Mouse (Mus musculus) left cerebral cortex, postnatal 10 days (tissue): Measurements from ENCODE around the gene Atrn. TPM values are rescaled to one million over a fixed set of nuclear protein-coding genes. Genes with fewer than 3 reads are reported as not detected.

Experiments used
- DNase-seq, 2 experiments: peaks; one replicate each; pipeline ENCODE4 v3.0.0; 2021 to 2022; ENCODE audit warnings: low spot score in 2 of 2, mixed read lengths in 1 of 2; ENCODE audit errors: extremely low spot score in 1 of 2
- intact Hi-C: fragments of 180-260 bp; cut with DNase I; formaldehyde crosslinking; loops from one replicate; pipeline ENCODE4 v1.15.1; 2025
- total RNA-seq, 2 experiments: library from RNA; stranded (reverse); gene quantifications; 2 replicates each; pipeline ENCODE4 v1.2.3; 2021

The Atrn gene
- total RNA-seq, 2 experiments from 2014 or later: 117 to 120 TPM

DNA sequence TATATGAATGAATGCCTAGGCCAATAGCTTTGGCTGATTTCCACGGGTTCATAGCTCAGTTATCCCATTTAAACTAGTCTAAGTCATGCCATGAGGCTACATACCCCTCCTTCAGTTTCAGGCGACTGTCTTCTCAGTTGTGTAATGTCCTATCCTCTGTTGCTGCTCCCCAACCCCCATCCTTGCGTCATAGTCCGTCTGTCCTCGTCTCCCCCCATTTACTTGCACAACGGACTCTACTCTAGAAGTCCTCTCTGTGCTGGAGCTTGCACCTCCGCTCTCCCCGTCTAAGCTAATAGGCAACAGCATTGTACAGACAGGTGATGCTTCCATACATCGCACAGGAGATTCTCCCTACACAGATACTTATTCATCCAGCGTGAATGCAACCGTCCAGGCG, 26.6 kb downstream of the Atrn start:
- no peak for DNase-seq
- intact Hi-C loops: no loop called here

DNA sequence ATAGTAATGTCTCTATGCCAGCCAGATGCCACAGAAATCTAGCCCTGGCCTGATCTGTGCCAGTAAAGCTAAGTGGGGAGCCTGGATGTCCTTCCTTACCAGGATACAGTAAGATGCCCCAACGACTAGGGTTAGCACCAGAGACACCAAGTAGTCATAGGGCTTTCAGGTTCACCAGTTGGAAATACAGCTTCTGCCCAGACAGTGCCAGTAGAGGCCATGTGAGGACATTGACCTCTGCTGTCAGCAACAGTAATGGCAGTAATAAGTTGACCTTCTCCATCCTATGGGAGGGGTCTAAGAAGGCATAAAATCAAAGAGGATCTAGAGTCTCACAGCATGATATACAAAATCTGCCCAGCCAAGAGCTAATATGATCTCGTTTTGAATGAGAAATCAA, 43.5 kb downstream of the Atrn start:
- DNase-seq: no peak
- intact Hi-C loops: loop anchor here (2.0 to 5.0 kb wide), 3 partner anchors 42 to 131 kb away; partner anchors contain the start of genes 4930402H24Rik and Atrn

DNA sequence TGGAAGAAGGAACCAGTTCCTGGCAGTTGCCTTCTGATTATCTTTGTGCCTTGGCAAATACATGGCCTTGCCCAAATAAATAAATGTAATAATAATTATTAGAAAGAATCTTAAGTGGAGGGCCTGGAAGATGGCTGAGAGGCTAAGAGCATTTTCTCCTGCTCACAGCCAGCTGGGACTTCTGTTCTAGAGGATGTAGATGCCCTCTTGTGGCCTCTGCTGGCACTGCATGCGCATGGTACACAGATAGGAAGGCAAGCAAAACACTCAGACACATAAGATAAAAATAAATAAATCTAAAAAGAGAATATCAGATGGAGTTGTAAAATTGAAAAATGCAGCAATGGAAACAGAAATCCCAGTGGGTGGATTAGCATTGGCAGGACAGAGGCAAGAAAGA, 44.3 kb downstream of the Atrn start:
- peak; percentile 90 to 92 for DNase-seq
- intact Hi-C loops: loop anchor here (5.0 kb wide), 1 partner anchor 108 kb away; no protein-coding TSS in a partner anchor

DNA sequence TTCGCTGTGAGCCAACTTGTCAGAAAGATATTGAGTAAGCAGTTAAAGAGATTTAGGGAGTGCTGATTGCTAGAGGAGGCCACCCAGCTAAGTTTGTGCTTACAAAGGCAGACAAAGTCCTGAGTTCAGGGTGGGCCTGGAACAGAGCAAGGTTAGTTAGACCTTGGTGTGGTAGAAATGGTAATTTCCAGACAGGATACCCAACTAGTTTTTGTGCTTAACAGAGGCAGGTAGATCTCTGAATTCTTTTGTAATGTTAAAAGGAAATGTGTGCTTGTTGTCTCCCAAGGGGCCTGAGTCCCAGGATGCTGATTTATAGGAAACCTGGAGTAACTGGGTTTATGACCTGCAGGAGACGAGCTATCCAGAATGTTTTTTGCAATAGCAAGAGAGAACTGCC, 52.6 kb downstream of the Atrn start:
- no peak for DNase-seq
- intact Hi-C loops: no loop called here

DNA sequence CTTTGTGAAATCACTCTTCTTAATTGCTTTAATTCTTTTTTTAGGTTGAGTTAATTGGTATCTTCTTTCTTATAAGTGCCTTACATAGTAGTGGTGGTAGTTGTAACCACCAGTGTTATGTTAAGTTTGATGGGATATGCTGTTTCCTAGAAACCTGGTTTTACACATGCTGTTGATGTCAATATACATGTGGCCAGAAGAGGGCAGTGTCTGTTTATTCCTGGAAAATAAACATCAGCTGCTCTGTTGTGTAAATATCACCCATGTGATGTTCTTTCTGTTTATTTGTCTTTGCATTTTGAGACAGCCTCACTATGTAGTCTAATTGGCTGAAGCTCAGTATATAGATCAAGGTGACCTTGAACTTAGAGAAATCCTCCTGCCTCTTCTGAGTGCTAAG, 55.6 kb downstream of the Atrn start:
- intact Hi-C loops: no loop called here

DNA sequence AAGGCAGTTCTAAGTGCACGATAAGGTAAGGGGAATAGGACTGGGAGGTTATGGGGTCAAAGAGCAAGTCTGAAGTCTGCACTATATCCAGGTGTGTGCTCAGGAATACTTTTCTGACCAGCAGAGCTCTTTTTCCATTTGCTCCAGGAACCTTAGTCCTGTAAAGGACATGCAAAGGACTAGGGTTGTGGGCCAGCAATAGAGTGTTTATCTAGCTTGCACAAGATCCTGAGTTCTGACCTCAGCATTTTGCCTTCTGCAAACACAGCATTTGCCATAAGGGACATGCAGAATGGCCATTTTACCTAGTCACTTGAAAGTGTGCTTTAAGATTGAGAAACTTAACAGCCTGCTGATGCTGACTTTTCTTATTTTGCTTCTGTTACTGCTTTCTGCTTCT, 58.7 kb downstream of the Atrn start:
- DNase-seq: no peak
- intact Hi-C loops: no loop called here

More for the DNA sequence above, 55.6 kb downstream of the Atrn start:
- no peak for DNase-seq

DNA sequence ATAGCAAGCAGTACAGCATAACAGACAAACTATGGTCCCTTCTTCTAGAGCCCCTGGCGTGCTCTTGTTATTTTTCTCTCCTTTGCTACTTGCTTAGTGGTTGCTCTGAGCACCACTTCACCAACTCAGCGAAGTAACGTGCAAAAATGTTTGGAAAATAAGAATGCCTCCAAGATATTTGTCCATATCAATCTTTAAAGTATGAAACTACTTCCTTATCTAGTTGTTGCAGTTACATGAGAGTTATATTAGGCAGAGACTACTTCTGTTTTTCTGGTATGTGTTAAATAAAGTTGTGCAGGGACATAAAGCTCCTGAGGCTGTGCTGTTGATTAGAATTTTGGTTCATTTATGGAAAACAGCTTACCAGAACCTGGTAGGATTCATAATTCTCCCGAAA, 64.7 kb downstream of the Atrn start:
- no peak for DNase-seq
- intact Hi-C loops: no loop called here

DNA sequence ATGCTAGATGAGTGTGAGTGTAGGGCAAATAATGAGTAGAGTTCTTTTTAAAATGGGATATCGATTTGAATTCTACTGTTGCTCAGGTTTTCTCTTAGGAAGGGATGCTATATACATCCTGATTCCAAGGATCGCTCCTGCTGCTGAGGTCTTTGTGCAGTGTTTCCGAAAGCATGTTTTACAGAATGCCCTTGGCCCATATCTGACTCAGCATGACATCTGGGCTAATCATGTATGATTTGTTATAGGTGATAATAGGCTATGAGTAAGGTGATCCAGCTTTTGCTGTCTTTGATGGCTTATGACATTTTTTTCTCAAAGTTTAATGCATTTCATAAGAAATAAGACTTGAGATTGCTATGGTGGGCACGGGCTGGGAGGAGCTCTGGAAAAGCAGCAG, 66.1 kb downstream of the Atrn start:
- intact Hi-C loops: no loop called here
- DNase-seq: no peak

DNA sequence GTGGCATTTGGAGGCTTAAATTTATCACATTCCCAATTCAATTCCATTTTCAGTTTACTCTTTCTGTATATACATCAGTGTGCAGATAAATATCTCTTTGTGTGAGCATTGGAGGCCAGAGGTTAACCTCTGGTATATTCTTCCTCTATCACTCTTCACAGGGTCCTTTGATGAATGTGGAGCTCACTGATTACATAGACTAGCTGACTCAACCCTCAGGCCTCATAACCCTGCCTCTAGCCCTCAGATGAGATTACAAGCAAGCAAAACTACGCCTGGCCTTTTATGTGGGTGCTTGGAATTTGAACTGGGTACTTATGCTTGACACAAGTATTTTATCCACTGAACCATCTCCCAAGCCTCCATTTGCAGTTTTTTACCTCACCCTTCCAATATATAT, 68.6 kb downstream of the Atrn start:
- no peak for DNase-seq
- intact Hi-C loops: no loop called here

DNA sequence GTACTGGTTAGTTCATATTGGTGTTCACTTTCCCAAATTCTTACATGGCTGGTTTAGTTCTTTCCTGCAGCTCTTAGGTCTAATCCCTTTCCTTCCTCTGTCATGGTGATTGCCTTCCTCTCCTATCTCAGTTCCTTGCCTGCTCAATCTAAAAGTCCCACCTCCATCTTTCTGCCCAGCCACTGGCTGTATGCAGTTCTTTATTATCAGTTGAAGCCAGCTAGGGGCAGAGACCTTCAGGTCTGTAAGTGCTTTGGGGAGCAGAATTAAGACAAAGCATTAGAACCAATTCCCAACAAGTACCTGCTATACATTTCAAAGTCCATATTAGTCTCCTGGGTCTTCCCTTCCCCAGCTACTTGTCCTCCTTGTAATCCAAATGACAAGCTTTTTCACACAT, 71.3 kb downstream of the Atrn start:
- intact Hi-C loops: no loop called here
- no peak for DNase-seq

DNA sequence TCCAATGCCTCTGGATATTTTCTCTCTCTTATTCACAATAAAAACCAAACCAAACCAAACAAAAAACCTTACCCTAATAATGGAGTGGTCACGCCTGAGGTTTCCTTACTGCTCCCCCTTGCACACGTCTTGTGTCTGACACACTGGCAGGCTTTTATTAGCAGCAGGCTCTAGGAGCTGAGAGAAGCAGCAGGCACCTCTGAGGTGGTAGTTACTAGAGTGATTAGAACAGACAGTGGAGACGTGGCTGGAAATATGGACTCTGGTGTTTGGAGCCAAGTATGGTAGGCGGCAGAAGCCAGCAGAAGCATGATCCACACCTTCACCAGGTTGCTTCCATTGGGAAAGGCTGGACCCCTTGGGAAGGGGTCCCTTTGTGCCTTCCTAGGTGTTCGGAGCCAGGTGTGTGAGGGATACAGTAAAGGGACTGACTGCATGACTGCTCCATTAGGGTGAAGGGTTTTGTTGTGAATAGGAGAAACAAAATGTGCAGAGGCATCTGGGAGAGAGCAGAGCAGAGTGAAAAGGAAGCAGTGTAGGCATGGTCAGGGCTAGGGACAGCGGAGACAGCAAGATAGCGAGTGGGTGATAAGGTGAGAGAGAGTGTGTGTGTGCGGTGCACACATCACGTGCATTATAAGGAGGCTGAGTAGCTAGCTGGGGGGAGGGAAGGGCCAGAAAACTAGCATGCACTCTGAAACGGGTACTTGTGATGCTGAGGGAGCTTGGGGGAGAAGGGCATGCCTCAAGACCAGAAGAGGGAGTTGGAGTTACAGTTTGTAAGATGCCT, 72.0 kb downstream of the Atrn start:
- intact Hi-C loops: no loop called here

DNA sequence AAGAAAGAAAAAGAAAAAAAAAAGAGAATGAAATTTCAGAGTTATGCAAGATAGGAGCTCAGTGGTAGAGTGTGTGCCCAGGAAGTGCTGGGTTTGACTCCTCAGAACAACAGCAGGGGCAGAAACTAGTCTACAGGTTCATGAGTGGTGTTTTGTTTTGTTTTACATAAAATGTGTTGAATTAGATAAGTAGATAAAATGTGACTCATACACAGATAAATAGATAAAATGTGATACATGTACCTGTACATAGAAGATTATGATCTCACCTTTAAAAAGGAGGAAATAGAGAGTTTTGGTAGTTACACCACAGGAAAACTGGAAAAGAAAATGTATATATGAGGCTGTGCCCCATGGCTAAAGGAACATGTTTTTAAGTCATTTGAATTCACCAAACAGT, 72.8 kb downstream of the Atrn start:
- no peak for DNase-seq
- intact Hi-C loops: no loop called here

More for the DNA sequence above, 72.0 kb downstream of the Atrn start:
- no peak for DNase-seq

DNA sequence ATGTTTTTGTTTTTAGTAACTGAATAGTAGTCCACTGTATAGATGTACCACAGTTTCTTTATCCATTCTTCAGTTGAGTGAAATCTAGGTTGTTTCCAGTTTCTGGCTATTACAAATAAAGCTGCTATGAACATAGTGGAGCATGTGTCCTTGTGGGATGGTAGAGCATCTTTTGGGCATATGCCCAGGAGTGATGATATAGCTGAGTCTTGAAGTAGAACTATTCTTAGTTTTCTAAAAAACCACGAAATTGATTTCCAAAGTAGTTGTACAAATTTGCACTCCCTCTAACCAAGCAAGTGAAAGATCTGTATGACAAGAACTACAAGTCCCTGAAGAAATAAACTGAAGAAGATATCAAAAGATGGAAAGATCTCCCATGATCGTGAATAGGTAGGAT, 86.5 kb downstream of the Atrn start:
- intact Hi-C loops: no loop called here
- no peak for DNase-seq

DNA sequence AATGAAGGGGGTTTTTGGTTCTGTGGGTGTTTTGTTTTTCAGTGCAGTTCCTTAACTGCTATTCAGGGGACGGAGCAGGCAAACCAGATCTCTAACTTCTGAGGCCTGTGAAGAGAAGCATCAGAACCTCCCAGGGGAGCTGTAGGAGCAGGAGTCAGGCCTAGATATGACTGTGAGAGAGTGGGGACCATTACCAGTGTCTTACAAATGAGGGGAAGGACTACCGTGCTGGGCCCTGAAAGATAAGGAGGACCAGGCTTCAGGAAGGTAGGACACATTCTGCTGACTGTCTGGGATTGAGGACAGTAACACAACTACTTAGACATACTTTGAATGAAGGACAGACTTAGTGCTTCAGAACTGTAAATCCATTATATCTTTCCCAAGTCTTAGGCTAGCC, 102.8 kb downstream of the Atrn start:
- intact Hi-C loops: no loop called here
- DNase-seq: no peak

DNA sequence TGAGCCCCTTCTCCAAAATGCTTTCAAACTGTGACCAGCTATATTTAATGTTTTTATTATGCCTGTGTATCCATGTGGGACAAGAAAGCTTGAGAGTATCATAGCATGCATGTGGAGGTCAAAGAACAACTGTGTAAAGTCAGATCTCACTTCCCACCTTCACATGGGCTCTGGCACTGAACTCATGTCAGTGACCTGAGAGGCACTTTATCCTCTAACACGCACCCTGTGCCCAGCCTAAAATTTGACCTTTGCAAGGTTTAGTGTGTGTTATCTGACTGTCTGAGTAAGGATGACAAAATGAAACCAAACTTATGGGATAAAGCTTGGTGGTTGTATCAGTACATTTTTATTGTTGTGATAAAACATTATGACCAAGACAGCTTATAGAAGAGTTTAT, 104.3 kb downstream of the Atrn start:
- intact Hi-C loops: no loop called here
- no peak for DNase-seq

DNA sequence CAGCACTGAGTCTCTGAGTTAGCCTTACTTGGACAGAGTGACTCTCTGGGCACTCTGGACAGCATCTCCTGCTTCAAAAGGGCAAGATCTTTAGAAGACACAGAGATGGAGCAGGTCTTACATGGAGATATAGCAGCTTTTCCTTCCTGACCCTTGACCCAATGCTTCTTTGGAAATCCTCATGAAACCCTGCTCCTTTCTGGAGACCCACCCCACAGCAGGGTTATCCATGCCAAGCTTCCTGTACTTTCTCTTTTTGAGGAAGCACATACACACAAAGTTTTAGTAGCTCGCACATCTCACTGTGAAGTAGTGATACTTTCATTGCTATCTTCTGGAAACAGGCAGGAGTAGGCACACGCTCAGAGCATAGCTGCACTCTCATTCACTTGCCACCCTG, 118.9 kb downstream of the Atrn start:
- intact Hi-C loops: no loop called here

DNA sequence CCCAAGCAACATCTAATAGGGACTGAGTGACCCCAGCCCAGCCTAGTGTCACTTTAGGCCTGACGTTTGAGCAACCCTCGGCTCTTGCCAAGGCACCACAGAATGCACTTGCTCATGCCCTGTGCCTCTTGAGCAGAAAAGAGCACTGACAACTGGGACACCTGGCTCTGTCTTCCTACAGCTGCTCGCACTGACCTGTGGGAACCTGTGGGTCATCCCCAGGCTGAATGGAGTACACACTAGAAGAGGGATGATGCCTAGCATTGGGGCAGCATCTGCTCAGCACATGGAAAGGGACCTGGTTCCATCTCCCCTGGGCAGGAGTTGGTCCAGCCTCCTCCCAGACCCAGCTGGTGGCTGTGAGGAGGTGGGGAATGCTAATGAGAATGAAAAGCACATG, 120.6 kb downstream of the Atrn start:
- intact Hi-C loops: no loop called here
- no peak for DNase-seq

More for the DNA sequence above, 118.9 kb downstream of the Atrn start:
- no peak for DNase-seq

DNA sequence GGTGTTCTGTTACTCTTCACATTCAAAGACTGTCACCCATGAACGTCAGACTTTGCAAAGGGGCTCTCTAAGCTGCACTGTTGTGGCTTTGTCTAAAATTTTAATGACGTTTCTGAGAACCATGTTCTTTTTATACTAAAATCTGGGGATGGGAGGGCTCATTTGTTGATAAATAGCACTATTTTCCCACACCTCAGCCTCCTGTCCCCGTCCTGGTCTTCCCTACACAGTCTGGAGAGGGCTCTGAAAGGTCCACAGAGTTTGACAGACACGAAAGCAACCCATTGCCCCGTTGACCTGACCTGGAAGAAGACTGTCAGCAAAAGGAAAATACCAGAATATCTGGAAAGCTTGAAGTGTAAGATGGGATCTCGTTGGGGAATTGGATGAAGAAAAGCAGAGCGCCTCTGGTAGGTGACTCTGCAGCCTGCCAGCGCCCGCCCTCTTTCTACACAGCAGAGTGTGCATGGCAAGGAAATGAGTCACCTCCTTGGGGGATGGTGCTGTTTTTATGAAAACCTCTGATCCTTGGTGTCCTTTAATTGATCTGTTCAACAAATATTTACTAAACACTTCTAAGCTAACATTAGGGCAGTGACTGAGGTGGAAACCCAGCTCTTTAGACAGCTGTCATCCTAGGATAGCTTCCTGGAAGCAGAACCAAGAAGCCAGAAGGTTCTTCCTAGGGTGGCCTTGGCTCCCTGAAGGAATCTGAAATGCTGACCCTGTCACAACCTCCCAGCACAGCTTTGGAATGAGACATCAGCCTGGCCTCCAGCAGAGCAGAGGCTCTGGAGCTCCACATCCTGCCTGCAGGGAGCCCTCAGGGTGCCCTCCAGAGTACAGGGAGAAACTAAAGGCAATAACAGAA, 123.0 kb downstream of the Atrn start:
- no peak for DNase-seq
- intact Hi-C loops: no loop called here

DNA sequence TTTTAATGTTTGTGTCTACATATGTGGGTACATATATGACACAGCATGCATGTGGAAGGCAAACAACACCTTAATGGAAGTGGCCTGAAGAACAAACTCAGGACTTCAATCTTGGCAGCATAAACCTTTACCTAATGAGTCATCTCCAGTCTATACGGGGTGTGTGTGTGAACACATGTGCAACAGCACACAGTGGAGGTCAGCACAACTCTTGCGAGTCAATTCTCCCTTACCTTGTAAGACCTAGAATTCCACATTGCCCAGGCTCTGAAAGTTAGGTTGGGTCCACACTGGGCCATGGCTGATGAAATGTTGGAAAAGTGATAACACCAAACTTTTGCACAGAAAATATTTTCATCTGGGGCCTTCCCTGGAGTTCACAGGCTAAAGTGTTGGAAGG, 124.3 kb downstream of the Atrn start:
- DNase-seq: no peak
- intact Hi-C loops: no loop called here

DNA sequence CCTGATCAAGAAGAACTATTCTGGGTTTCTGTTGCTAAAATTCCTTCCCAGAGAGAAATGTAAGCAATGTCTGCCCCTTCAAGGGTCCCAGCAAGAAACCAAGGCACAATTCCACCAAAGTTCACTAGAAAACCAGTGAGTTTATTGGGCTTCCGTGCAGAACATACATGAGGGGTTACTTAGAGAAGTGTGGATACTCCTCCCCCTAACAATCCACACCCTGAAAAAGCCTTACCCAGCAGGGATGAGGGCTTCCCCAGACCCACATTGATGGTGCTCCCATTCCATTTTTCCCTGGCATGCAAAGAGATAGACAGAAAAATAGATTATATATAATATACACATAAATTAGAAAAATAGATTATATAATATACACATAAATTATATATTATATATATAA, 124.7 kb downstream of the Atrn start:
- DNase-seq: no peak
- intact Hi-C loops: no loop called here
